Mouse (Mus musculus) heart, postnatal 14 days (tissue): Measurements from ENCODE around the gene Cd8b1. TPM values are rescaled to one million over a fixed set of nuclear protein-coding genes. Genes with fewer than 3 reads are reported as not detected.
"Not testable (repeated sequence)": the region's sequence is repeated elsewhere in the genome, so short reads cannot be mapped to it uniquely, and the experiment has no call there.

ENCODE experiments used
- DNase-seq, 2 experiments: peaks; one replicate each; pipeline ENCODE4 v3.0.0; 2021 to 2022
- intact Hi-C: fragments of 180-260 bp; cut with DNase I; formaldehyde crosslinking; loops from one replicate; pipeline ENCODE4 v1.15.1; 2025
- long read RNA-seq, 2 experiments: library from polyadenylated mRNA; stranded (forward); transcript quantifications; one replicate each; pipeline ENCODE4 v2.0.0; 2021
- total RNA-seq, 2 experiments: library from RNA; stranded (reverse); gene quantifications; 2 replicates each; pipeline ENCODE4 v1.2.3; 2021

Gene Cd8b1
- total RNA-seq: 10 to 100 TPM in 1 of 2 experiments, under 1 TPM in 1; 0.79 to 14.4 TPM
- long read RNA-seq, experiment 1, transcript Cd8b1-201 (6 exons, 1,483 nt): major isoform, 22 of 25 reads
- long read RNA-seq, experiment 1, partial matches to known transcripts: 1 of 25 reads
- long read RNA-seq, experiment 1, other reads (novel, unspliced or antisense): 2 of 25 reads
- long read RNA-seq, experiment 2: 0 reads

- DNase-seq: no peak
- intact Hi-C loops: no loop called here
Measured at GRCm38 (mm10) chr6:71322491-71322921, at the start of gene Cd8b1. Cd8b1 (plus strand) TSS chr6:71322788.

GRCm38 (mm10) chr6:71273715-71274114, 48.9 kb upstream of the Cd8b1 start:
- no peak for DNase-seq
- intact Hi-C loops: loop anchor here (5.0 to 10.0 kb wide), 3 partner anchors 129 to 359 kb away; partner anchors contain the start of genes Kdm3a, Rnf103 and Thnsl2

GRCm38 (mm10) chr6:71274621-71275020, 48.0 kb upstream of the Cd8b1 start:
- intact Hi-C loops: loop anchor here (1.0 to 10.0 kb wide), 4 partner anchors 19 to 358 kb away; partner anchors contain the start of genes Kdm3a, Rnf103 and Thnsl2
- no peak for DNase-seq

- intact Hi-C loops: loop anchor here (10.0 kb wide), 1 partner anchor 135 kb away; the partner anchor contains the start of gene Thnsl2
Measured at GRCm38 (mm10) chr6:71279418-71279817, 43.2 kb upstream of the Cd8b1 start.

GRCm38 (mm10) chr6:71293509-71293908, 29.1 kb upstream of the Cd8b1 start:
- intact Hi-C loops: loop anchor here (1.0 kb wide), 1 partner anchor 18 kb away; no protein-coding TSS in a partner anchor

More at GRCm38 (mm10) chr6:71279418-71279817, 43.2 kb upstream of the Cd8b1 start:
- no peak for DNase-seq

GRCm38 (mm10) chr6:71295303-71295702, 27.3 kb upstream of the Cd8b1 start:
- no peak for DNase-seq
- intact Hi-C loops: no loop called here

More at GRCm38 (mm10) chr6:71293509-71293908, 29.1 kb upstream of the Cd8b1 start:
- peak in 1 of 2 experiments; percentile 12 for DNase-seq

- intact Hi-C loops: no loop called here
- no peak for DNase-seq
Measured at GRCm38 (mm10) chr6:71298051-71298450, 24.5 kb upstream of the Cd8b1 start.

- peak in 1 of 2 experiments; percentile 25 for DNase-seq
- intact Hi-C loops: no loop called here
Measured at GRCm38 (mm10) chr6:71298751-71299150, 23.8 kb upstream of the Cd8b1 start.

- DNase-seq: no peak
- intact Hi-C loops: loop anchor here (5.0 kb wide), 3 partner anchors 90 to 130 kb away; no protein-coding TSS in a partner anchor
Measured at GRCm38 (mm10) chr6:71302097-71302731, 20.4 kb upstream of the Cd8b1 start.

- intact Hi-C loops: no loop called here
- DNase-seq: no peak
Measured at GRCm38 (mm10) chr6:71307486-71307885, 15.1 kb upstream of the Cd8b1 start.

GRCm38 (mm10) chr6:71321826-71322283, 733 bp upstream of the Cd8b1 start, which contains the start of gene Smyd1:
Smyd1 (minus strand) TSS chr6:71322233.
- intact Hi-C loops: no loop called here
- no peak for DNase-seq

GRCm38 (mm10) chr6:71324816-71325215, 2.2 kb downstream of the Cd8b1 start:
- DNase-seq: no peak
- intact Hi-C loops: no loop called here

- intact Hi-C loops: no loop called here
- DNase-seq: no peak
Measured at GRCm38 (mm10) chr6:71329881-71330280, 7.3 kb downstream of the Cd8b1 start.

- DNase-seq: no peak
- intact Hi-C loops: no loop called here
Measured at GRCm38 (mm10) chr6:71330486-71330885, 7.9 kb downstream of the Cd8b1 start.

- intact Hi-C loops, DNase-seq: not testable (repeated sequence)
Measured at GRCm38 (mm10) chr6:71331491-71331890, 8.9 kb downstream of the Cd8b1 start.

GRCm38 (mm10) chr6:71332236-71332965, 9.8 kb downstream of the Cd8b1 start:
- no peak for DNase-seq
- intact Hi-C loops: no loop called here

- DNase-seq: no peak
- intact Hi-C loops: no loop called here
Measured at GRCm38 (mm10) chr6:71333031-71333430, 10.4 kb downstream of the Cd8b1 start.

GRCm38 (mm10) chr6:71333578-71334273, 11.1 kb downstream of the Cd8b1 start:
- intact Hi-C loops: no loop called here
- no peak for DNase-seq

- no peak for DNase-seq
- intact Hi-C loops: no loop called here
Measured at GRCm38 (mm10) chr6:71337666-71338065, 15.1 kb downstream of the Cd8b1 start.

GRCm38 (mm10) chr6:71338941-71339340, 16.4 kb downstream of the Cd8b1 start:
- intact Hi-C loops: no loop called here
- no peak for DNase-seq
